Mouse (Mus musculus): ENCODE measurements around the gene Gm21060.
"Not testable (repeated sequence)": the region's sequence is repeated elsewhere in the genome, so short reads cannot be mapped to it uniquely, and the experiment has no call there.

DNA sequence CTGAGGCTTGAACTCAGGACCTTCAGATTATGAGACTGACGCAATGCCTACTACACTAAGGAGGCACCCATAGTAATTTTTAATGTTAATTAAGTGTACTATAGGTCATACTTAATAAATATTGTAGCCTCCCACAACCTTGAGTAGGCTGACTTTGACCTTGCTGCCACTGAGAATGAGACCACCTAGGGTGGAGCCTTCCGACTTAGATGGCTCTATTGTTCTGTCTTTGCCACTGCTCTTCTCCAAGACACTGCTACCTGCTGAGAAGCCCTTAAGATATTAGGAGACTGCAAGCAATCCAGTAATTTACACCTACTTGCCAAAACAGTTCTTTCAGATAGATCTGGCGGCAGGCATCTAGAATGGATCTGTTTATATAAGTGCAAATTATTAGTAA is 24.0 kb upstream of the Gm21060 start:
- TF ChIP-seq CTCF (conservative IDR thresholded peaks at IDR 0.05; ENCODE audit: low read length), result not testable (repeated sequence)
- TF ChIP-seq NANOG (IDR thresholded peaks at IDR 0.05; ENCODE audit: borderline replicate concordance, low read length), result peak; percentile 97
